Mouse (Mus musculus) adrenal gland, adult 8-10 months (tissue): ENCODE data around the gene Pi4k2a. TPM values are rescaled to one million over a fixed set of nuclear protein-coding genes. Genes with fewer than 3 reads are reported as not detected.

Experiments used
- DNase-seq: peaks from one replicate; pipeline ENCODE4 v3.0.0; 2022
- total RNA-seq, 4 experiments: library from RNA; stranded (reverse); gene quantifications; 2 replicates each; pipeline ENCODE4 v1.2.4; 2022

The Pi4k2a gene
- 10 to 100 TPM; 78.8 to 81.8 (median 80.4) TPM for total RNA-seq

DNA sequence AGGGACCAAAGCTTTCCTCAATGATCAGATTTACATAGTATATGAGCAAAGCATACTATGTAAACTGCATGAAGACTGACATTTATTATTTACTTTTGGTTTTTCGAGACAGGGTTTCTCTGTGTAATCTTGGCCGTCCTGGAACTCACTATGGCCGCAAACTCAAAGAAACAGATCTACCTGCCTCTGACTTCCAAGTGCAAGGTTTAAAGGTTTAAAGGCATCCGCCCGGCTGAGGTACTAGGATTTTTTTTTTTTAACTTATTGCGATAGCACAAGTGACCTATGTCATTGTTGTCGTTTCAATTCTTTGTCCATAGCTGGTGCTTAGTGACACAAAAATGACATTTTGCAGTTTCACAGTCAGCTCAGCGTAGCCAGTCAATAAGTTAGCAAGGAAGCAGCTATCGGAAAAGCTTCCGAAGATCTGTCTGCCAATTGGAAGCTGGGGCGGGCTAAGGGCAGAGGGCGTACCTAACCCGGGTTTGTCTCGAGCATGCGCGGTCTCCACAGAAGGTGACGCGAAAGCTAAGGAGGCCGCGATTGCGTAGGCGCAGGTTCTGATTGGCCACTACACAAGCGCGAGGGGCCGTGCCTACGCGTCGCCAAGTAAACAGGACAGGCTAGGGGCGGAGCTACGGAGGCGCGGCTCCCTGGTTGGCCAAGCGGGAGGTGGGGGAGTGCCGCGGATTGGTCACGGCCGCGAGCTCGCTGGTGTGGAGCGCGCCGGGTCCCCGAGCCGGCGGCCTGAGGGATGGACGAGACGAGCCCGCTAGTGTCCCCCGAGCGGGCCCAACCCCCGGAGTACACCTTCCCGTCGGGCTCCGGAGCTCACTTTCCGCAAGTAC lies at the start of gene Pi4k2a:
Gene Pi4k2a (plus strand): TSS at position 723 of the 848 bp plus-strand sequence.
- DNase-seq = peak; percentile 100

DNA sequence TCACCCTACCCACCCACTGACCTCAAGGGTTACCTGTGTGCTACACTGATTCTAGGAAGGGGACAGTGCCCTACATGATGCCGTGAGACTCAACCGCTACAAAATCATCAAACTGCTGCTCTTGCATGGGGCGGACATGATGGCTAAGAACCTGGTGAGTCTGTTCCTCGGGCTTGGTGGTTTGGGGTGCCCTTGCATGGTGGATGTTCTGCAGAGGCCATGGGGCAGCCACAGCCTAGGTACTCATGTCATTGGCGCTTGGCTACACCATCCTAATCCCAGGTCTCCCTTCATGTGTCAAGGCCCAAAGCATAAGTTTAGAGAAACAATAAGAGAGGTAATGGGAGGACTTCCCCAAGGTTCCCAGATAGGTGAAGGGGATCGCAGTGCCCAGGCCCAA lies 46.3 kb upstream of the Pi4k2a start:
- no peak for DNase-seq

DNA sequence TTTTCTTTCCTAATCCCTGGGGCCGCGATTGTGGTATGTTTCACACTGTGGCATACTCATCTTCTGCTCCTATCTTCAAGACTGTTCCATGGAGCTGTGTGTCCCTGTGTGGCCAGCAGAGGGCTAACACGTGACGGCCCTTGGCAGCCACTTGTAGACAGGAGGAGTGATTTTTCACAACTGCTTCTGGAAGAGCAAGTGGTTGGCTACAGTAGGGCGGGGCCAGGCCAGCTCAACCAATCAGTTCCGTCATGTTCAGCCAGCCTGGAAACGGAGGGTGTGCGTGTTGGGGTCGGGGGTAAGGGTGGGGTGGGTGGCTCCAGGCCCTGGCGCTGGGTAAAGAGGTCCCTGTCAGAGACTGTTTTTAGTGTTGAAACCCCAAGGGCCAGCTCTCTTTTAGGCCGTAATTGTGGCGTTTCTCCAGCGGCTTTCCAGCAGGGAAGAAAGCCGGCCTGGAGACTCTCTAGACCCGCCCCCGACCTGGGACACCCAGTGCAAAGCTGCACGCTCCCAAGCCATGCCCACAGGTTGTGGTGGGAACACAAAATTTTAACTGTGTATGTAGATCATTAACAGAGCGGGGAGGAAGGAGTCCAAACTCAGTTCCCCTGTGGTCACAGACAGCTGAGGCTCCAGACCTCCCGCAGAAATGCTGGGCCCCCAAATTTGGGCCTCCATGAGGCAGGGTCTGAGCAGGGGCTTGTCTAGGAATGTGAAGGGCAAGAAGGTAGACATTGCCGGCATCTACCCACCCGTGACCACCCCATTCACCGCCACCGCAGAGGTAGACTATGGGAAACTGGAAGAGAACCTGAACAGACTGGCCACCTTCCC lies 44.8 kb upstream of the Pi4k2a start, which contains the start of gene Hoga1:
Gene Hoga1 (plus strand): TSS at position 342 of the 834 bp plus-strand sequence.
- peak; percentile 71 for DNase-seq

DNA sequence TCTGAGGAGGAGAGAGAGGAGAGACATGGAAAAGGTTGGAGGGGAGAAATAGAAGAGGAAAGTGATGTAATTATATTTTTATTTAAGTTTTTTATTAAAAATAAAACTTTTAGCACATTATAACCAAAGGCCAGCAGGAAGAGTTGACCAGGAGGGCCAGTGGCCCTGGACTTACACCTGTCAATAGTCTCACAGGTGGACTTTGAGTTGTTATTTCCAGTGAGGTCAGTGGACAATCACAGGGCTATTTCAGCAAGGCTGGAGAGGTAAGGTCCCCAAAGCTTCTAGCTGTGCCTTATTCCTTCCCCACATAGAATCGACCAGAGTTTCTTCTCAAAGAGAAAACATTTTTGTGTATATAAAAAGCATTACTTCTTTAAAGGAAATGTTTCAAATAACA lies 40.0 kb upstream of the Pi4k2a start:
- DNase-seq = no peak

DNA sequence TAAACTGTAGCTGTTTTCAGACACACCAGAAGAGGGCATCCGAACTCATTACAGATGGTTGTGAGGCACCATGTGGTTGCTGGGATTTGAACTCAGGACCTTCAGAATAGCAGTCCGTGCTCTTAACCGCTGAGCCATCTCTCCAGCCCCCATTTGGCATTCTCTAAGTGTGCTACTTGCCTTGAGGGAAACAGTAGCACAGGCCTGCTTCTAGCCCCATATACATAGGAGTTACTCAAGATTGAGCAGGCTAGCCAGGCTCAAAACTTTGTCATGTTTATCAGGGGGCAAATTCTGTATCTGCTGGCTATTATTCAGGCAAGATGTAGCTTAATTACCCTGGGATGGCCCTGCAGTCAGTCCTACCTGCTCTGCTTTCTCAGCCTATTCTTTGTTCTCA lies 38.9 kb upstream of the Pi4k2a start:
- DNase-seq = no peak

DNA sequence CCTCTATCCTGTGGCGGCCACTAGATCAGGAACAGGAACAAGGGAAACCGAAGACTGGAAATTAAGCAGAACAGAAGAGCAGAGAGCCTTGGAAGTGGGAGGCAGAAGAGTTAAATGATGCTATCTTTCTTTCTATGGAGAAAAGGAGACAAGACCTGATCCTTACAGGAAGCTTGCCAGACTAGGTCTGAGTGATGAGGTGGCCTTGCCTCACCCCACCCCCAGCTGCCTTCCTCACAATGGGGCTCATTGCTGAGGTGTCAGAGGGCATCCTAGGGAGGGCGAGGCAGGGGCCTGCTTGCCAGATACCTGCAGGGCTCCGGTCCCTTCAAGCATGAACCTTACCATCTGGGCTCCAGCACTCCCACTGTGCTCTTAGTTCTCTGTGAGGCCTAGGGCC lies 38.3 kb upstream of the Pi4k2a start, which contains the start of gene 4933411K16Rik:
Gene 4933411K16Rik (plus strand): TSS at position 301 of the 400 bp plus-strand sequence.
- no peak for DNase-seq

DNA sequence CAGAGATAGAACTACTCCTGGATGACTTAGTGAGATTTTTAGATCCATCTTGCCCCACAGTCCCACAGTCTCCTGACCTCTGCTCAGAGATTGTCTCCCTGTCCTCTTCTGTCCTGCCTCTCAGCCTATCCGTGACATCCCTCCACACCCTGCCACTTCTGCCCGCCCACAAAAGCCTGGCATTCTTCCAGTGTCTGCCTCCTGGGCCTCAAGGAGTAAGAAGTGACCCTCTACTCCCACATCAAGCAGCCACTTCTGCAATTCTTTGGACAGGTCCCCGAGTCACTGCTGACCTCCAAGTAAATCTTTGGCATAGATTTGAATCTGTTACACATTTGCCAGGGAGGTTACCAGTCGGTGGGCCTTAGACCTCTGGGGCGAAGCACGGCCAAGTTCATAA lies 36.0 kb upstream of the Pi4k2a start:
- no peak for DNase-seq

DNA sequence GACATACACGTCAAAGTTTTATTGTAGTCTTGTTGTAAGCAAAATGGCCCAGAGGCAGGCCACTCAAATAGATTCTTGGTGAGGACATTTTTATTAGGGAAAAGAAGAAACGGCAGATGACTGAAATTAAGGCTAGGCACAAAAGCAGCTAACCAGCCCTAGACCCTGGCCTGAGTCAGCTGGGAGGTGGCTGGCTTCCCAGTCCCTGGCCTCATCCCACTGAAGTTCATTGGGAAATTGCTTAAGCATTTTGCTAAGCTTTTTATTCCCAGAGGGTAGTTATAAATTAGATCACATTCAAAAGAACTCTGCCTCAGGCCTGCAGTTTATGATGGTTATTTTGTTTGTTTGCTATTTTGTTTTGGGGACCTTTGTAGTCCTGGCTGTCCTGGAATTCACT lies 34.4 kb upstream of the Pi4k2a start:
- no peak for DNase-seq

DNA sequence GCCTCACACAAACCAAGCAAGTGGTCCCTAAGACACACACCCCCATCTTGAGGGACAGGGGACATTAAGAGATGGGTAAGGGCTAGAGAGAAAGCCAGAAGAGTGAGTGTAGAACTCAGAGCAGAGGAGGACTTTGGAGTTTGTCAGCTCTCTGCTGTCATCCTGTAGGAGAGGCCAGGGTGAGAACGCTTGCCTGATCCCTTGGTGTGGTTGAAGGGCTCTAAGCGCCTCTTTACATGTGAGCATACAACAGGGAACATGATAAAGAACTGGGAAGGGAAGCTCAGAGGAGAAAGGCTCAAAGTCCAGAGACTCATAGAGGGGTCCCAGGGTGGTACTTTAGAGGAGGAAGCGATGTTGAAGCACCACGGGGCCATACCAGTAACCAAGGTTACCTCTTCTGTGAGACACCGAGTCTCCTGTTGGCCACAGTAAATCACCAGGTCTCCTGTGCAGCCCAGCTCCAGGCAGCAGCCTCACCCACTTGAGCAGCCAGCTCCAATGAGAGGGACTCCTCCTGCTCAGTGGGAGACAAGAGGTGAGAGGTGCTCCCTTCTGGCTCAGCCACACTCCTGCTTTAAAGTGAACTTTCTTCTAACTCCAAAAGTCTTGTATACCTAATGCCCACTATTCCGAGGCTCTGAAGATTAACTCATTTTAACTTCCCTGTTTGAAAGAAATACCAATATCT lies 33.4 kb upstream of the Pi4k2a start:
- DNase-seq = no peak

DNA sequence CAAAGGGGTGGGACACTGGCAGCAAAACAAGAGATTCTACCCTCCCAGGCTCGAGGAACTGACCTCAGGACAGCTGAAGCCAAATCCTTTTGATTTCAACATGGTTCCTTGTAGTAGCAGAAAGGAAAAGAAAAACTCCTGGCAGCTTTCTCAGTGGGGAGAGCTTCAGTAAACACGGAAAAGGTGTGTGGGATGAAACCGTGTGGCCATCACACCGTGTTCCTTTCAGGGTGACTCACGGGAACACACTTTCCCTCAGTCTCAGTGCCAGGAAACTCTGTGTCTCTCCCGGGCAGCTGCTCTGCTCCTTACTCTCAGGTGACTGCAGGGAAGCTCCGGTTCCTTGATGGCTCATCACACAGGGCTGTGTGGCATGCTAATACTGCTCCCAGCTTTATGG lies 31.8 kb upstream of the Pi4k2a start:
- no peak for DNase-seq

DNA sequence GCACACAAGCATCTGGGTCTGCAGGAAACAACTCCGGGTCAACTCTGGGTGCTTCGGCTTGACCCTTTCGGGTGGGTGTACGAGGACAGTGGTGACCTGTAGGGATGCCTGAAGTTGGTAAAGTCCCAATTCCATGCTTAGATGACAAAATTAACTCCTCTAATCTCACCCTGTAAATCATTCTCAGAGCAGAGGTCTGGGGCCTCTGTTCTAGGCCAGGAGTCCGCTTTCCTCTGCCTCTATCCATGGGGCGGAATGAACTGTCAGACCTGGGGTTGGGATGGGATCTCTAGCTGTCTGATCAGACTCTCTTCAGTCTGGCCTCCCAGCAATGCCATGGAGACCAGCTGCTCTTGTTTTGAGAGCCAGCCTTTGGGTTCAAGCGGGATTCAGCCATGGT lies 28.8 kb upstream of the Pi4k2a start:
- DNase-seq = no peak

DNA sequence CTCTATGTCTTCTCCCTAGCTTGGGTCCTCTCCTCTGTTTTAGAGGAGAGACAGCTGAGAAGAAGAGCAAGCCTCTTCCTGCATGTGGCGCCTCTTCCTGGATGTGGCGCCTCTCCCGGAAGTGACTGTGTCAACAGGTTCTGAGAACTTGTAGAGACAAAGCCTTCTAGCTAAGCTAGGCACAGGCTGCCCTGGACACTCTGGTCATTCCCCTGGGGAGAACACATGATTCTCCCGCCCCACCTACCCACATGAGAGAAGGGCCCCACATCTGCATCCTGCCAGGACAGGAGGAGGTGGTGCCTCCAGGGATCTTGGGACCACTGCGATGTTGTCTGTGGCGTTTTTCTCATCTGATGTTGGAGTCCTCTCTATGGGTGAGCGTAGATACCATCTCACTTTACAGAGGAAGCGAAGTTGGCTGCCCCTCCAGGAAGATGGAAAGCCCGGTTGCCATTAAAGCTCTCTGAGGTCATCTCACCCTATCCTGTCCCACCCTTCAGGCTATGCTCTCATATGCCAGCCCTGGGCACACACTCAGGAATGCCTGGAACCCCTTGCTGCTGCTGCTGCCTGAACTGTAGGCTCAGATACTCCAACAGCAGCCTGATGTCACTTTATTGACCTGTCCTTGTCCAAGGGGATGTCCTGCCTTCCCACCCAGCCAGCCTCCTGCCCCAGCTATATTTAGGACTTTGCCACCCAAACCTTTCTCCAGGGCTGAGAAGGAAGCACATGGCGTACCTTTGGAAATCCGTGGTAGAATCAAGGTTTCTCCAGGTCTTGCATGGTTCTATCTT lies 21.6 kb upstream of the Pi4k2a start:
- DNase-seq = no peak

DNA sequence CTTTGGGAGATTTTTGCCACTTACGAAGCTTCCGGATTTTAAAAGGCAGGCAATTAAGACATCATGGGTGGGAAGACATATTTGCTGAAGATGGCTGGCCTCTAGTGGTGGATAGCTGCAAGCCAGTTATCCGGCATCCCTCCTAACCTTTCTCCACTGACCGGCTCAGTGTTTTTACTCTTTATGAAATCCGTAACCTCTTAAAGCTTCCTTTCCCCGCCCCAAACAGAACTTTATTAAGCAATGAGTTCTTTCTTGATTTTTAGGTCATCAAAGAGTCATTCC lies 21.1 kb upstream of the Pi4k2a start:
- no peak for DNase-seq

DNA sequence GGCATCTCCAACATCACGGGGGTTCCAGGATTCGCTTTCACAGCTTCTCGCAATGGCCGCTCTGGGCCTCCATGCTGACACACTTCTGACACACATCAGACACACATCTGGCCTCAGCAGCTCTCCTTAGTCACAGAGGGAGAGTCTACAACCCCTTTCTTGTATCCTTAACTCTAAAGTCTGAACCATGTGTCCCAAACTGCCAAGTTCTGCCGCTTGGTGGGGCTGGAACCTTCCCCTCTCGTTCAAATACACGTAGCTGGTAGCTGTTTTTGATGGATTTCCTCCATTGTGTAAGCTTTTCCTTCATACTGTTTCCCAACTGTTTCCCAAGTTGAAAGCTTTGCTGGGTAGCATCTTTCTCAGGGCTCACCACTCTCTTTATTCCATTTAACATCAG lies 19.0 kb upstream of the Pi4k2a start:
- no peak for DNase-seq

DNA sequence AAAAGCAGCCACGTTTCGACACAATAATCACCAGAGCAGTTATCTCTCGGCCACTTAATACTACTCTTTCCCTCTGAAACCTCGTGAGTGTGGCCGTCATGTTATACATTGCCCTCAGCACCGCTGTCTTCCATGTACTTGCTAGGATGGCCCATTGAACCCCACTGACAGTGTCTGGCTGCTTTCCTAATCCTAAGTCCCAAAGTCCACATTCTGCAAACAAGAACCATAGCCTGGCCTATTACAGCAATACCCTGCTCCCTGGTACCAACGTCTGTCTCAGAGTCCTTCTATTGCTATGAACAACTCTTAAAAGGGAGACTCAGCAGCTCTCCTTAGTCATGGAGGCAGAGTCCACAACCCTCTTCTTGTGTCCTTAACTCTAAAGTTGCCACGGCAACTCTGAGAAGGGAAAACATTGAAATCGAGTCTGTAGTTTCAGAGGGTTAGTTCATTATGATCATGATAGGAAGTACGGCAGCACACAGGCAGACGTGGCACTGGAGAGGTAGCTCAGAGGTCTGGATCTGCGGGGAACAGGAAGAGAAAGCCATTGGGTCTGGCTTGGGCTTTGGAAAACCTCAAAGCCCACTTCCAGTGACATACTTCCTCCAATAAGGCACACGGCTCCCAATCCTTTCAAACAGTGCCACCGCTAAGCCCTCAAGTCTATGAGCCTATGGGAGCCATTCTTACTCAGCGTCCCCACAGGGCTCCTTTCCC lies 18.2 kb upstream of the Pi4k2a start:
- DNase-seq = no peak

DNA sequence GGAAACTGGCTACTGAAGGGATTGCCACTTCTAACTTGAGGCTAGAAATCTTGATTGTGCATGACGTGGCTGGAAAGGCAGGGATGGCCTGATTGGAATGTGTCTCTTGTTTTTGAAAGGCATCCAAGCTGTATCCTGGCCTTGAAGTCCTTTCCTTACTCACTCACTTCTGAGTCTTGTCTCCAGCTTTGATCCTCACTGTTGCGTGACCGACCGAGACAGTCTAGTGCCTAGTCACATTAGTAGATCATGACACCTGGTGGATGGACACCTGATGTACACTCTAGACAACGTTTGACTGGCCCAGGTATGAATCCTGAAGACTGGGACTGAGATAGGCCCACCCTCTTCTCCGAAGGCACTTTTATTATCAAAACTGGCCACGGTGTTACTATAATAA lies 17.5 kb upstream of the Pi4k2a start:
- DNase-seq = peak; percentile 42

DNA sequence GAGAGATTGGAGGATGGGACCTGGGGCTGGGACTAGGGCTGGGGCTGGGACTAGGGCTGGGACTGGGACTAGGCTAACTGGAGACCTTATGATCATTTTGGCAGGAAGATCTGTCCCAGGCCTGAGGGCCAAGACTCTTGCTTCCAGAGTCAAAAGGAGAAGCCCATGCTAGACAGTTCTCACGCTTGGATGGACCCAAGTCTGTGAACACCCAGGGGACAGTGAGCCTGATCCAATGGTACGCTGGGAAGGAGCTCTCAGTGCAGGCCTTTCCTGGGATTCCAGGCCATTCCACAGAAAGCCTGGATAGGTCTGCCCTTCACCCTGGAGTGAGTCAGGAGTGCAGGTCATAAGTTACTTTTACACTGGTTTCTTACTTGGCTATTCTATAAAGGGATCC lies 15.2 kb upstream of the Pi4k2a start:
- DNase-seq = no peak

DNA sequence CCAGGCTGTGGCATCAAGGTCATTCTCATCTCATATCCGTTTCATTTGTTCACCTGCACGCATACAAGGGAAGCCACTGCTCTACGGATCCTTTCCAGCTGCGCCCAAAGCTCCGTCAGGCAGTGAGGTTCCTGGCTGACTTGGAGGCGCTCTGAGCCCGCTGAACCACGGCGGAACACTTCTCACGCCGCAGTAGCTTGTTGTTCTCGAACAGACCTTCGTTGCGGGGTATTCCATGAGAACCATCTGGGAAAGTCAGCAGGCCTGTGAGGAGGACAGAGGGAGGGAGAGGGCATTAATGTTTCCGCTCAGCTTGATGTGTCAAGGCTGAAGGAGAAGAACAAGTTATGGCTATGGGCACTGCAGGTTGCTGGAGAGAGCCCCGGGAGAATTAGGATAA lies 14.3 kb upstream of the Pi4k2a start:
- DNase-seq = no peak

DNA sequence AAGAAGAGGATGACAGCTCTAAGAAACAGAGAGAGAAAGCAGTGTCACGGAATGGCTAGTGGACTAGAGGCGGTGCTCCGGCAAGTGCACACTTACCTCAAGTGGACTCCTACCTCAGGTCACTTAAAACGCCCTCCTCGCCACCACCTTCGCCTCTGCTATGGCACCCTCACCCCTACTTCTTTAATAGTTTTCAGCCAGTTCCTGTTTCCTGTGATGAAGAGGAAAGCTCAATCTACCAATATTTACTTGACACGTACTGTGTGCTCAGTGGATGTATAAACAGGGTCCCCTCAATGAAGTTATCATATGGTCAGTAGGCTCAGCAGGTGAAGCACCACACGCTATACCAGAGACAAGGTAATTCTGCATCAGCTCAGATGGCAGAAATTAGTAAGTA lies 11.7 kb upstream of the Pi4k2a start:
- DNase-seq = no peak

DNA sequence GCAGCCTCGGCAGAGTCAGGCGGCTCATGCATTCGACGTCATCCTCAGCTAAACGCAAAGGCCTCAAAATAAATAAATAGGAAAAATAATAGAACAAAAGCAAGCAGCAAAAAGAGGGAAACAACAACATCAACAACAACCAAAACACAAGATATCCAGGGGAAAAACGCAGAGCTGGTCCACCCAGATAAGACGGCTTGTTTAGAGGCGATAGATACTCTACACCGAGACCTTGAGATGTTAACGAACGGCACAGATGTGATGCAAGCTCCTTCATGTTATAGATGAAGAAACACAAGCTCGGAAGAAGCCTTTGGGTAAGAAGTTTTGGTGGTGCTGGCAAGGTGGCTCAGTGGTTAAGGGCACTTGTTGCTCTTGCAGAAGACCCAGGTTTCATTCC lies 11.3 kb upstream of the Pi4k2a start:
- no peak for DNase-seq

DNA sequence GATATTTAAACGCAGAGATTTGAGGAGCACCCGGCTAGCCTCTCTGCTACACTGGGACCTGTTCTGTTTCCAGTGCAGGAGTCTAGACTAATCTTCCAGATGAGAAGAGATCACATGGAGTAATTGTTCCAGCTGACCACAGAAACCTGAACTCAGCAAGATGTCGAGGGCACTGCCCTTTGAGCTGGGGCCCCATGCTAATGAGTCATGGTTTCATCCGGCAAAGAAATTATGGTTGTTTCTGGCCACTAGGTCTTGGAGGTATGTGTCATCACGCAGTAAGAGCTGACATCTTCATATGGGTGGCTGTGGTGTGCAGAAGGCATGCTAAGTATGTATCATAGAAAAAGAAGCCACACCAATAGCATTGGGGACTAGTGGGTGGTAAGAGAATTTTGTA lies 10.3 kb upstream of the Pi4k2a start:
- no peak for DNase-seq

DNA sequence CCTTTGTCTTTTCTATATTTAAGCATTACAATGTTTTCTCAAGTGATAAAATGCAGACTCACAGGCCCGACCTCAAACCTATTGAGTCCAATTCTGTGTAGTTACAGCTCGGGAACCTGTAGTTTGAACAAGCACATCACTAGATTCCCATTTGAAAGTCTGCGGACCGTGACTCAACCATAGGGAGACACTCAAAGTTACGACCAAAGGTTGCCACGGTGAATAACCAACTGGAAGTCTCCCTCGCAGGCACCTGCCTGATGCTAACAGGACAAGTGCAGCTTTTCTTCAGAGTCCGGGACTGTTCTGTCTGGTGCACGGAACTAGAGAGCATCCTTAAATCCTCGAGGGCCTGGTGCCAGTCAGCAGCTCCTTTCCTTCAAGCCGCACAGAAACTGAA lies 9.8 kb upstream of the Pi4k2a start:
- no peak for DNase-seq
